Mouse (Mus musculus): ENCODE data around the gene Gm15140.
"Not testable (repeated sequence)": the region's sequence is repeated elsewhere in the genome, so short reads cannot be mapped to it uniquely, and the experiment has no call there.

Gene Gm15140

GRCm38 (mm10) chrX:154120585-154120984 lies at the start of gene Gm15140:
Gene Gm15140 (minus strand): TSS chrX:154120685.
- DNase-seq, result not testable (repeated sequence)

All from cerebellum, postnatal 36 days (tissue).